Mouse (Mus musculus): ENCODE data around the gene Gipr.

DNA sequence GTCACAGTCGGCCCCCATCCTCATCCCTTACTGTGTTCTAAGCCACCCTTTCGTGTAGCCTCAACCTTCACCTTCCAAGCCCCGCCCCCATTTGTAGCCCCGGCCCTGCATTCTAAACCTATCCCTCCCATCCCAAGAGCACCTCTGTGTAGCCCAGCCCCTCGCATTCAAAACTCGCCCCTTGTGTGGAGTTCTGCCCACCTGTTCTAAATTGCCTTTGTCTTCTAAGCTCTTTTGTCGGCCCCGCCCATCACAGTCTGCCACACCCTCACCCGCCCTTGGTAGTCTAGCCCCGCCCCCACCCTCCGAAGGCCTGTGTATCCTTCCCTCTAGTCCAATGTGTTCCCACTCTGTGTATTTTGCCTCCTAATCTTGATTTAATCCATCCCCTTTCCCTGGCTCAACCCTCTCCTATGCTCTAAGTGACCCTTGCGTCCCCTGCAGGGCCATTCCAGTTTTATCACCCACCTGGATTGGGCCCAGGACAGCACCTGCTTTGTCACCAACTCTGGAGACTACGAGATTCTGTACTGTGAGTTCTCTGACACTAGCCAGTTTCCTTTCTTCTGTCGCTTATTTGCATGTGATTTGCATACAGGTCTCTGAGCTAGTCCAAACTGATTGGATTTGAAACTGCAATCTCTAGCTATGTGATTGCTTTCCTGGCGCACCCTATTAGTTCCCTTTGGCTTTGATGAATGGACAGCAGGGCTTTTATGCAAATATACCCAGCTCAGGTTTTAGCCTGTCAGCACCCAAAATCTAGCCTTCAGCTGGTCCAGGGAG is 36.3 kb upstream of the Gipr start:
- TF ChIP-seq CTCF (IDR thresholded peaks at IDR 0.05) (no peak), EP300 (IDR thresholded peaks at IDR 0.05) (no peak)

Data from lung, postnatal 0 days (tissue).